ENCODE assay signal across 13 mouse cellular contexts in the genomic region with DNA sequence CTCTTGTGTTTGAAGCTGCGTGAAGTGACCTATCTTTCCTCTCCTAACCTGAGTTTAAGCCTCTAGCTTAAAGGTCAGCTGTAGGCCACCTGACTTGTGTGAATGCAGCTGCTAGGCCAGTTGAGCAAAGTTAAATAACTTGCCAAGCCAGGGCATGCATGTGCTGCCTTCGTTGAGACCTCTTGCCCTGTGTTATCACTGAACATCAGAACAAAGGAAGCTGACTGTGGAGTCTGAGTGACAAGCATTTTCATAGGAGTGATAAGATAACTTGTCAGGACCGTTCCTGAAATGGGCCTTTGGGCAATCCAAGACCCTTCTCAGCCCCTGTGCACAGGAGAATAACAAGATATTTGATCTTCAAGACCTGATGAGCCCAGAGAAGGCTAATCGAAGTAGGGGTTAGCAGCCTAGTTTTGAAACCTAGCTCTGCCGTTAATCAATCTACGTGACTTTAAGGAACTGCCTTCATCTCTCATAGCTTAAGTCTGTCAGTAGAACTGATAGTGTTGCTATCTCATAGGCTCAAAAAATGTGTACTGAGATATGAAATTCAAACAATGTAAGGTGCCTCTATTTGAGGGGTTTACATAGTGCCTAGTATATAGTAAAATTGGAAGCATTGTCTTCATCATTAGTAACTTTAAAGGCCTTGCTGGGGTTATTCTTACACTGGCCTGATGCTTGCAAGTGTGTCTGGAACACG.
DNase-seq lines count a peak whose midpoint lies in the region; ATAC-seq and TF ChIP-seq lines count a peak whose summit lies in the region.
"Had no signal": no experiment of that assay in that cellular context is flagged by ENCODE, and none has a peak within 500 bp of the region (broad histone marks: within the 10 kb centered on the region; RNA-seq: fewer than 3 reads in every experiment).

No protein-coding gene starts in this region.

- TF ChIP-seq CTCF in gastrocnemius, adult 2 months (IDR thresholded peaks at IDR 0.05), result no peak
- TF ChIP-seq CTCF in G1E (IDR thresholded peaks at IDR 0.05; ENCODE audit: low read depth, low read length), result no peak

- no peaks in the 10 kb centered on the region for H3K9me3 ChIP-seq in kidney, embryonic 15.5 days (replicated peaks)
- no peaks in the 10 kb centered on the region for H3K9me3 ChIP-seq in G1E (replicated peaks)
- H3K9me3 ChIP-seq in liver, embryonic 16.5 days (replicated peaks; ENCODE audit: control insufficient read depth, low read length), result no peaks in the 10 kb centered on the region

- ATAC-seq in kidney, embryonic 15.5 days (replicated peaks; ENCODE audit: low FRiP score), result no peak
- peak; percentile 88 for ATAC-seq in G1E (ENCODE audit: extremely low read depth, insufficient number of reproducible peaks, low FRiP score, poor library complexity, severe bottlenecking)
- ATAC-seq in liver, embryonic 16.5 days (ENCODE audit: low read depth), result peak; percentile 60
- ATAC-seq: forebrain, embryonic 14.5 days had no signal

- H3K36me3 ChIP-seq in kidney, embryonic 15.5 days, result no peaks in the 10 kb centered on the region
- H3K36me3 ChIP-seq in G1E (replicated peaks), result peaks cover 3% of the 10 kb centered on the region
- no peaks in the 10 kb centered on the region for H3K36me3 ChIP-seq in liver, embryonic 16.5 days (ENCODE audit: control insufficient read depth, insufficient read depth)

- H3K4me3 ChIP-seq in gastrocnemius, adult 2 months, result no peak overlapping the region
- H3K4me3 ChIP-seq in kidney, embryonic 15.5 days (replicated peaks), result no peak overlapping the region
- H3K4me3 ChIP-seq in G1E (ENCODE audit: low read depth, low read length), result no peak overlapping the region; the same call in 1 of the 2 replicates
- H3K4me3 ChIP-seq in liver, embryonic 16.5 days (ENCODE audit: low read depth, low read length), result no peak overlapping the region

- intact Hi-C loops in gastrocnemius, adult 2 months (cut with DNase I), result no loop called here

- DNase-seq in gastrocnemius, adult 2 months, result no peak
- DNase-seq in gastrocnemius, adult 18-20 months (ENCODE audit: low spot score), result no peak
- no peak for DNase-seq in kidney, postnatal 36 days
- peak; percentile 41 for DNase-seq in G1E (ENCODE audit: low spot score)
- no peak for DNase-seq in testis, postnatal 10 days (ENCODE audit: low spot score)
- no peak for DNase-seq in cerebellum, adult 11 months
- DNase-seq: B cell, adult 2 months; cerebellum, postnatal 25 days; right cerebral cortex, postnatal 25 days; thymus, postnatal 14 days had no signal

- no peak overlapping the region for H3K4me2 ChIP-seq in kidney, embryonic 15.5 days
- no peak overlapping the region for H3K4me2 ChIP-seq in liver, embryonic 16.5 days (ENCODE audit: low read depth, low read length)

- H3K27me3 ChIP-seq in kidney, embryonic 15.5 days, result no peaks in the 10 kb centered on the region
- H3K27me3 ChIP-seq in G1E (ENCODE audit: insufficient read depth, low read length), result no peaks in the 10 kb centered on the region
- H3K27me3 ChIP-seq in liver, embryonic 16.5 days (ENCODE audit: control insufficient read depth, insufficient read depth, low read depth, low read length), result no peaks in the 10 kb centered on the region

- H3K4me1 ChIP-seq in kidney, embryonic 15.5 days, result peaks cover 49% of the 10 kb centered on the region
- peaks cover 86% of the 10 kb centered on the region for H3K4me1 ChIP-seq in G1E (ENCODE audit: insufficient read depth, low read depth, low read length)
- peaks cover 16% of the 10 kb centered on the region for H3K4me1 ChIP-seq in liver, embryonic 16.5 days (ENCODE audit: control insufficient read depth, low read depth, low read length)

- no peak overlapping the region for H3K9ac ChIP-seq in kidney, embryonic 15.5 days
- H3K9ac ChIP-seq in liver, embryonic 16.5 days (ENCODE audit: low read depth, low read length), result no peak overlapping the region

- WGBS in kidney, embryonic 15.5 days, result 61% methylated on average over 7 of the region's 7 CpGs
- WGBS in liver, embryonic 16.5 days (ENCODE audit: insufficient replicate concordance), result 17% methylated on average over 7 of the region's 7 CpGs

- peak overlapping the region; percentile 84 for H3K27ac ChIP-seq in gastrocnemius, adult 2 months
- H3K27ac ChIP-seq in kidney, embryonic 15.5 days, result peak overlapping the region; percentile 80
- 0 out of 2 replicates have a peak overlapping the region, but pooled peaks have one; percentile 21 for H3K27ac ChIP-seq in liver, embryonic 16.5 days (ENCODE audit: low read length)

Comparison
In these comparisons a context has a peak if more than half of its experiments do, and no peak if none do; other contexts are left out.
1. H3K27ac ChIP-seq: peak in every context shown above with its lines; median percentile 84 in gastrocnemius, adult 2 months; 80 in kidney, embryonic 15.5 days; 21 in liver, embryonic 16.5 days.